Mouse (Mus musculus) brain, adult 2 months (tissue): ENCODE measurements around the gene Dusp1.

ENCODE experiments used
- DNase-seq: peaks from one replicate; pipeline ENCODE4 v3.0.0; 2011; ENCODE audit warnings: low read depth, low spot score

The Dusp1 gene

DNA sequence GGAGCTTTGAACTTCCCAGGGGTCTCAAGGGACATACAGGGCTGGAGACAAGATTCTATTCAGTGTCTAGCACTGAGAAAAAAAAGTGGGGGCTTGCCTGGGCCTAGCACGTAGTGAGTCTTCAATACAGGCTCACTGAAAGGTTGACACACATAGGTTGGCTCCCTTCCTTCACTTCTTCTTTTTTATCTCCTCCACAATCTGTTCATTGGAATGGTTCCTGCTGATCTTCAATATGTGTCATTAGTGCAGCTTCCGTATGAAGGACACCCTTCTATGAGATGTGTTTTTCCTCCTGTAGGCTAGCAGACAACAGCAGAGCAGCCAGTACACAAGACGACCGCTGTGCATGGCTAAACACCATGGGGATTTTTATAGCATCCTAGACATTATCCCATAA, 37.1 kb downstream of the Dusp1 start:
- DNase-seq: peak; percentile 67

DNA sequence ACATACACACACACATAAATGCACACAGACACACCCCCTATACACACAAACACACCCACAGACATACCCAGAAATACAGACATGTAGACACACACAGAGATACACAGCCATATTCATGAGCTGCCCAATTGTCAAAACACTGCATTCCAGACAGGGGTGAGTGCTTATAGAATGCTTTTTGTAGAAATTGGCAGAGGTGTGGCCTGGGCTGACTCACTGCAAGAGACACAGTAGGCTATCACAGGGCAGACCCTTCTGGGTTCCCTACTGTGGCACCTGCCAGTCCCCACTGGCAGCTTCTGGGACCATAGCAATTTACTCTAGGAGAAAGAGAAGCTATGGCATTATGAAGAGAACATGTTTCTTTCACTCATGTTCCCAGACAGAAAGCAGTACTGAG, 37.6 kb downstream of the Dusp1 start:
- DNase-seq: no peak

DNA sequence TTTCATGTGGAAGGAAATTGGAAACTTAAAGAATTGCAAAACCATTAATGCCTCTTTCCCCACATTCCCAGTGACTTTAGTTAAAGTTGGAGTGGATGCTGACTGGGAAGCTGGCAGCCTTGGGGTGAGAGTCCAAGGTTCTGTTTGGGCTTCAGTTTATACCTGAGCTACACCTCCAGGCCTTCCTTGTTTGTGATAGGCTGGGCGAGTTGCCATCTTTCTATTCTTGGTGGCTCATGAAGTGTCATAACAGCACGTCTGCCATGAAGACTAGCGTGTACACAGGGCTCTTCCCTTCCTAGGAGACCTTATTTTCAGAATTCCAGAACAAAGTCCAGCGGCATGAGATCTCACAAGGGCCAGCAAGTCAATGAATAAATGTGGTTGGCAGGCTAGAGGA, 39.2 kb downstream of the Dusp1 start:
- DNase-seq: no peak

DNA sequence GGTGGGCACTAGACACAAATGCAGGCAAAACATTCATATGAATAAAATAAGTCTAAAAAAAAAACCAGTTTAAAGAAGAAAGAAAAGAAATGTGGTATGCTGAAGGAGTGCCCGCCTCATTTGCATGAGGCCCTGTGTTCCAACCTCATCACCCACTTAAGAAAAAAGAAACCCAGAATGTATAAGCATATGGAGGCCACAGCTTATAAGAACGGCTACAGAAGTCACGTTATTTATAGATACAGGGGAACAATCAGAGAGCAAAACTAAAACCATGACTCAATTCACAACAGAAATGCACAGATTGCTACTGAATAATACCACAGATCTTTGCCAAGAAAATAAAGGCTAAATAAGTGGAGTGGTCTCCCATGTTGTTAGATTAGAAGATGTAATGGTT, 43.6 kb downstream of the Dusp1 start:
- DNase-seq: no peak

DNA sequence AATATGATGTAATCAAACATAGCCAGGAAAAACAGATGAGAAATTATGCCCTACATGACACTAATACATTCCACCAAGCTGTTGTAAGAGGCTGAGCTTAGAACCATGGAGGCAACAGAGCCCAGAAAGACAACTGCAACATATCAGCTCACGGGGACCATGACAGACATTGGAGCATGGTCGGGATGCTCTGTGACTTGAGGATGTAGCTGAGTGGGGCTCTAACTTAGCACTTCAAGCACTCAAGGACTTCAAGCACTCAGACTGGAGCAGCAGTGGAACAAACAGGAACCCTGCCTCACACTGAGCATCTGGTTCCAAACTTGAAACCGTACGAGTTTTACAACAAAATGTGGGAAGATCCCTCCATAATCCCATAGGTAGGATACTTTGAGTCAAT, 46.3 kb downstream of the Dusp1 start:
- DNase-seq: no peak

DNA sequence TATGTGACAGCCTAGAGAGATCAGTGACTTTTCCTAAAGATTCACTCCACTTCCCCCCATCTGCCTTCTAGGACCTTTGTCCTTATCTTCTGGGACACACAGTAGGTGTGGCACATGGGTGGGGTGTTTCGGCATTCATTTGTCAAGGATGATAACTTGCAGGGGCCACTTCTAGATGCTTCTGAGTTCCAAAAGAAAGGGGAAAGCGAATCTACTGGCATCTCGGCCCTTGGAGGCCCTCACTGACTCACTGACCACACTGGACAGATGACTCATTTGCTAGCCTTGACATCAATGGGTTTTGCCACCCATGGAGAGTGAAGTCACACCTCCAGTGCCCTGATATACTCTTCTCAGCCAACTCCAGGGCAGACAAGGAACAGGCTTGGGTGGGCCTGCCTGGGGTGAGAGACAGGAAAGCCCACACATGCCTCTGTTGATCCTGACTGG, 47.3 kb downstream of the Dusp1 start:
- no peak for DNase-seq

DNA sequence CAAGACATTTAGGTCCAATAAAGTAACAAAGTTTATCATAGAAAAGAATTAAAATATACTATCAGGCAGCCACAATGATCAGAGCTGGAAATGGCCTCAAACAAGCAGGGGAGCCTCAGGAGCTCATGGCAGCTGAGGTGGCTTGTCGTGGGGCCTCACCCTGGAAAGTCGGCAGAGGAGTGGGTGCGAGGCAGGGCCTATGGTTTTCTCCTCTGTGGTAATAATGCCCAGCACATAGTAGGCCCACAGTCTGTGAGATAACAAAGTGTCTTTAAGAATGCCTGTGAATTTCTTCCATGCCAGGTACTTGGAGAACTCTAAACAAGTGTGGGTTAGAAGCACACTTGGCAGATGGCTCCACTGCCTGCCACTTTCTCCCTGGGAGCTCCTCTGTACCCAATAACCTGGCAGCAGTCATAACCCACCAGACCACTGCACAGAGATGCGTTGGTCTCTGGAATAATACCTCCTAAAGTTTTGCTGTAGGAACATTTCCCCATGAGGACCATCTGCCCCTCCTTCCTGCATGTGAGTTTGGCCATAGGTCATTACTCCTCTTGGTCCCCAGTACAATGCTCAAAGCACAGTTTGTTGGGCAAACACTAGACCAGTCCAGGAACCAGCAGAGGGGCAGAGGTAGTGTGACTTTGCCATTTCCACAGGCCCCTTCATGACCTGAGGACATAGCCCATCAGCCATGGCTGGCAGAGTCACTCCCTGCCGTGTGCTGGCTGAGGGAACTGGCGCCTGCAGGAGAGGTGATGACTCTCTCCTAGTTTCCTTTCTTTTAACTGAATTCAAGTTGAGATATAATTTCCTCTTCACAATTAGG, 48.3 kb downstream of the Dusp1 start:
- DNase-seq: no peak

DNA sequence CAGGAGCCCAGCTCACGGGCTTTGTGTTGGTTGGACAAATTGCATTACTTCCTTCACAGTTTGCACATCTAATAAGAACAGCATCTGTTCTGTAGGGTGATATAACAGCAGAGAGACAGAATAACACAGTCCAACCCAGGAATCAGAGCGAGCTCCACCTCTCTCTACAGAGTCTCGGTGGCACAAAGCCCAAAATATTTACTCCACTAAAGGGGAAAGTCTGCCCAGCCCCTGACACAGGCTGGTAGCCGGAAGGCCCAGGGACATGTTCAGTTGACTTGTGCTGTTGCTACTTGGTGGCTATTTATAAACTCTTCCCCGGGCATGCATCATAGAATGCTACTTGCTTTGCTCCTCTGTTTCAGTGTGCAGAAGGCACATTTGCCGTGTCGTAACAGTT, 49.0 kb downstream of the Dusp1 start:
- peak; percentile 50 for DNase-seq

DNA sequence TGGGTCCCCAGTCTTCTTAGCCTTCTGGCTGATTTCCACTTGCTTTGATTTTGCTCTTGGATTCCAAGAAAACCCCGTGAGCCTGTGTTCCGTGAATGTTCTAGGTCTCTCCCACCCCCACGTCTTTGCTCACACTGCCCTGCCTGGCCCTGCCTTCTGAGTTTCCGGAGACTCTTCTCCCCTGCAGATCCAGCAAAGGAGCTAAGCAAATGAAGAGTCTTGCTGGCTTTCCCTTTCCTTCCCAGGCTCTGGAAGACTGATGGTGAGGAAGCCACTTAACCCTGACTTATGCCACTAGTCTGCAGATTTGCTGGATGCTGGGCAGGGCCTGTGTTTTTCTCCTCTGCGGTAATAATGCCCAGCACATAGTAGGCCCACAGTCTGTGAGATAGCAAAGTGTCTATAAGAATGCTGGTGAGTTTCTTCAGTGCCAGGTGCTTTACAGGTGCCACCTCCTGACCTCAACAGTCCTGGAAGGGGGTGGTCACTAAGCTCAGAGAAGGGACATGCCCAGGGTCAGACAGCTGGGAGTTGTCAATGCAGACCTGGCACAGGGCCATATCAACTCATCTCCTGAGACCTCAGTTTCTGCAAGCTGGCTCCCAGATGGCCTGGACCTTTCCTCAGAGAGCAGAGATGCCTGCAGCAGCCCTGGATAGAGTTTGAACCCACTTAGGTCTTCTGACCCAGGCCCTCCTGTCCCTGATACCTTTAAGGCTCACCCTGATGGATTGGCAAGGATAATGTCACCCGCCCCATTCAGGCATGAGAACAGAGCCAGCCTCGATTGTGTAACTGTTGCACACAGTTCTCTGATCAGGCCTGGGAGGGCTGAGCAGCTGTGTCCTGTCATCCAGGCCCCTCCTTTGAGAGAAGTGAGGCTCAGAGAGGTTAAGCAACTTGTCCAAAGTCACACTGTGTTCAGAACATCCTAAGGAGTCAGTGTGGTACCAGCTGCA, 49.8 kb downstream of the Dusp1 start:
- no peak for DNase-seq

DNA sequence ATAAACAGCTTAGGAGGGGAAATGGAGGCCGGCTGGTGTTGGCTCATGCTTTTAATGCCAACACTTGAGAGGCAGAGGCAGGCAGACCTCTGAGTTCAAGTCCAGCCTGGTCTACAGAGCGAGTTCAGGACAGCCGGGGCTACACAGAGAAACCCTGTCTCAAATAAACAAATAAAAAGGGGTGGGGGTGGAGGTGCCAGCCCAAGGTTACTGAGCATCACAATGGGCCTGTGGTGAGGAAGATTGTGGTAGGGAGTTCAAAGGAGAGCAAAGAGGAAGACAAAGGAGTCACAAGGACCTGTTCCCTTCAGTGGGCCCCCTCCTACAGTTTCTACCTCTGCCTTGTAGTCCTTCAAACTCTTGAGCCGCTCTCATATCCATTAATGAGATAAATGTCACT, 50.7 kb downstream of the Dusp1 start:
- no peak for DNase-seq

DNA sequence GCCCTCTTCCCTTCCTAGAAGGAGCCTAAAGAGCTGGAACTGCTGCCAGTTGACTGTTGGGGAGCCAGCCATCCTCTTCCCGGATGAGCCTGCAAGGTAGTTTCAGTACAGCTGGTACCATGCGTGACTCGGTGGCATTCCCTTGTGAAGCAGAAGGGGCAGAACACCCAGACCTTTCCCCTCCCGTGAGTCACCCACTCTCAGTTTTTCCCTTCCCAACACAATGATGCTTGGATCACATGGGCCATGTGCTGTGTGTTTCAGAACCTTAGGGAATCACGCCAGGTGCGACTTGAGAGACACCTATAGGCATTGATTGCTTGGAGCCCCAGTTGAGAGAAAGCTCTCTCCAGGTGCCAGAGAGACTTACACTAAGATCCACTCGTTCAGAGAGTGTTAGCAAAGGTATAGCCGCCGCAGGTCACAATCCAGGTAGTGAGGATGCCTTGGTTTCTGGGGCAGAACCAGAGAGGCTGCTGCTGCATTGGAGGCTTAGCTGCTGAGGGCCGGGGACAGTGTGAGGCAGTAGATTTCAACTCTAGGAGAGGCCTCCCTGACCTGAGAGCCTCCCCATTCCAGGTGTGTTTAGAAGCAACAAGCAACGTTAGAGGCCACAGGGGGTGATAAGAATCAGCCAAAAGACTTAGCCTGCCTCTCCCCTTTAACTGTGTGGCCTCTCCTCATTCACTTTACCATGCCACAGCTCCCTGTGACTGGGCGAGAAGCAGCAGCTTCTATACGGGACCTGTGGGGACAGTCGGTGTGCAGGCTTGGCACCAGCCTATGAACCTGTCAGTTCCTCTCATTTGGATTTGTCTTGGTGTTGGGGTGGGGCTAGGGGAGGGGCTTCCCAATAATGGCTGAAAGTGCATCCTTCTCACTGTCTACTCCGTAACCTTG, 51.5 kb downstream of the Dusp1 start:
- no peak for DNase-seq

DNA sequence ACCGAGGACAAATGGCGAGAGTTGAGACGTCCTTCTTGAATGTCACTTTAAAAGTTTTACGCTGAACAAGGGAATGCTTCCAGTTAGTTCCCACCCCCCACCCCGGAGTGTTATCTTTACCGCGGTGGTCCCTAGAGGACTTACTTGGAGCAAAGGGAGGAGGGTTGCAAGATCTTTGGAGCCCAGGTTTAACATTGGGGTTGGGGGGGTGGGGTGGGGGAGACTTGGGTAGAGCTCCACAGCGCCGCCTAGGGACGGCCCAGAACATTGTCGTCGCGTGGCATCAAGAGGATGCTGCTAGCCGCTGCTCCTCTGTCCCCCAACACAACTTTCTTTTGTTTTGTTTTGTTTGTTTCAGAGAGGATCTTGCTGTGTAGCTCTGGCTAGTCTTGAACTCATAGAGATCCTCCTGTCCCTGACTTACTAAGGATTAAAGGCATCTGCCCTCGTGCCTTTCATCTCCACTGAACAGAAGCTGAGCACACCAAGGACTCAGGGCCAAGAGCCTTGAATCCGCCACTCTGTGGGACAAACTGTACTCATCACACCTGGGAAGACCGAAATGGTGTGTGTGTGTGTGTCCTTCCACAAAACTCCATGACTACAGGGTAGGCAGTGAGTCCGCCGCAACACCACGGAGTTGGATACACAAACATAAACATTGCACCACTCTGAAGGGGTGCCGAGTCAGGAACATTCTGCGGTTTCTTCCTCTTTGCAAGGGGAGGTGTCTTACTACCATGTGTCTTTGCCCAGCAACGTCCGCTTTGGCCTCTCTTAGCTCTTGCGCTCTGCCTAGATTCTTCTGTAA, 52.8 kb downstream of the Dusp1 start:
- peak; percentile 89 for DNase-seq

DNA sequence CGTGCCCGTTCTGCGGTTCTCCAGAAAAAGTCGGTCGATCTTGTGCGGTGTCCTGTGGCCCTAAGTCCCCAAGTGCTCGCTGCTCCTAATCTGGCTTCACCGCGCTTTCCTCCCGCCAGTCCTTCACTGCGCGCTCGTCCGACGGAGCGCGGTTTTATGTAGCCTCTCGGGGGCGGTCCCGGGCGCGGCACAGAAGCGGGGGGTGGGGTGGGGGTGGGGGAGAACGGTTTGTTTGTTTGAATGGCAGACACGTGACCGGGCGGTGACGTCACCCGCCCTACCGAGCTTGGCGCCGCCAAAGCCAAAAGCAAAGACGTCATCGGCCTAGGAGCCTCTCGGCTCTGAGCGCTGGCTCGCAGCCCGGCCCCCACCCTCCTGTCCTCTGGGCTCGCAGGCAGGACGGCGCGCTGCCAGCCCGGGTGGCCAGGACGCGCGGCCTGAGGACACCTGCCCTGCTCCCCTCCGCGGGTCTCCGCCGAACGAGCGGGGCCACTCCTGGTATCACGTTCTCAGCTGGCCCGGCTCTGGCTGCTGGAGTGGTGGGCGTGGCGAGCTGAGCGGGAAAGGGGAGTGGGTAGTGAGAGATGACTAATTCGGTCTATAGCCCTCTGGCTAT, 53.5 kb downstream of the Dusp1 start:
- peak; percentile 99 for DNase-seq

DNA sequence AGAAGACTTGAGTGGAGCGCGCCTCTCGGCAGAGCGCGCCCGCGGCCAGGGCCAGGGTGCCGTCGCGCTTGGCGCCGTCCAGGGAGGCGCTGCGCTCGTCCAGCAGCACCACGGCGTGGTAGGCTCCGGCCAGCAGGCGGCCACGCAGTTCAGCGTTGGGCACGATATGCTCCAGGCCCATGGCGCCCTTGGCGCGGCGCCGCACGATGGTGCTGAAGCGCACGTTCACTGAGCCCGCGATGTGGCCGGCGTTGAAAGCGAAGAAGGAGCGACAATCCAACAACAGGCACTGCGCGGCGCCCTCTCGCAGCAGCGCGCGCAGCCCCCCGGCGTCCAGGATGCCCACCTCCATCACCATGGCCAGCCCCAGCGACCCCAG, 54.0 kb downstream of the Dusp1 start:
- DNase-seq: peak; percentile 93

DNA sequence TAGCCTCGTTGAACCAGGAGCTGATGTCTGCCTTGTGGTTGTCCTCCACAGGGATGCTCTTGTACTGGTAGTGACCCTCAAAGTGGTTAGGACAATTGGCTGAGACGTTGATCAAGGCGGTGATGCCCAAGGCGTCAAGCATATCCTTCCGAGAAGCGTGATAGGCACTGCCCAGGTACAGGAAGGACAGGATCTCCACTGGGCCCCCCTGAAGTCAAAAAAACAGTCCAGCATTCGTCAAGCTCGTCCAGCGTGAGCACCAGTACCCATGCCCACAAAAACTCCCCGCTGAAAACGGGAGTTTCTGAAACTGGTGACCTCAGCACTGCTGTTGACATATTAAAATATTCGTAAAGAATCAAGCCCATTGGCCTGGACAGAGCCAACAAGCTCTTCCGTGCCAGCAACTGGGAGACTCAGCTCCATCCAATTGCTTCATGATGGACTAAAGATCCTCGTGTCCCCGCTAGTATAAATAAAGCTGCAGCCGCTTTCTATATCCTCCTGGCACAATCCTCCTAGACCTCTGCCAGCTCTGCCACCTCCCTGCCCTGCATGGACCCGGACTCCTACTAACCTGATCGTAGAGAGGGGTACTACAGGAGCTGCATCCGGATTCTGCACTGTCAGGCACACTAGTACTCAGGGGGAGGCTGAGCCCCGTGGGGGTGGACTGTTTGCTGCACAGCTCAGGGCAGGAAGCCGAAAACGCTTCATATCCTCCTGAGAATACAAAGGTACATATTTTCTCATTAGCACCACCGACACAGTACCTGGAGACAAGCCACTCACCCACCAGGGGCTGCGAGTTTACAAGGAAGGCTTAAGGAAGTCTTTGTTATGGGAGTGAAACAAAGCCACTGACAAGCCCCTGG, 54.7 kb downstream of the Dusp1 start:
- DNase-seq: peak; percentile 86

DNA sequence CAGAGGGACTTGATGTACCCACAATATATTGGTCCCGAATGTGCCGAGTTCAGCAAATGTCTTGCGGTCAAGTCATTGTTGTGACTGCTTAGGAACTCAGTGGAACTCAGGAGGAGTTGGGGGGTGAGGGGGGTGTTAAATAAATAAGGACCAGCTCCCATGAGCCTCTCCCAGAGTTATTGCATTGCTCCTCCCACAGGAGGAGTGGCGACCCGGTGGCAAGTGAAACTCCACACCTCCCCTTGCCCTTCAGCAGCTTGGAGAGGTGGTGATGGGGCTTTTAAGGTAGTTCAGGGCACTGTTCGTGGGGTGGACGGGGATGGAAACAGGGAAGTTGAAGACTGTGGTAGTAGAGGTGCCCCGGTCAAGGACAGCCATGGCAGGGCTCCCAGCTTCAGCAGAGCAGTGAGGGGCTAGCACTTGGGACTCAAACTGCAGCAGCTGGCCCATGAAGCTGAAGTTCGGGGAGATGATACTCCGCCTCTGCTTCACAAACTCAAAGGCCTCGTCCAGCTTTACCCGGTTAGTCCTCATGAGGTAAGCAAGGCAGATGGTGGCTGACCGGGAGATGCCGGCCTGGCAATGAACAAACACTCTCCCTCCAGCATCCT, 55.8 kb downstream of the Dusp1 start:
- peak; percentile 66 for DNase-seq

DNA sequence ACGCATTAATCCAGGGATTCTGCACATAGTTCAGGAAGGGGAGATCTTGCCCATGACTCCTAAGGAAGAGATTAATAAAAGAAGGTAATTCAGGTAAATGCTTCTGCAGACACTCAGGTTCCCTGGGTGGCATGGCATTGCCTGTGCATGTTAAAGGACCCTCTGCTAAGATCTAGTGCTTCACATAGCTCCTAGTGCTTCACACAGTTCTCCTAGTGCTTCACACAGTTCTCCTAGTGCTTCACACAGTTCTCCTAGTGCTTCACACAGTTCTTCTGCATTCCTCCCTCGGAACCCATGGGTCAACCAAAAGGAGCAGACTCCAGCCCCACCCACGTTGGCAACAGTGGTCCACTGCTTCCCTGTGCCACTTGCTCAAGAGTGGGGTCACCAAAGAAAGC, 56.7 kb downstream of the Dusp1 start:
- no peak for DNase-seq

DNA sequence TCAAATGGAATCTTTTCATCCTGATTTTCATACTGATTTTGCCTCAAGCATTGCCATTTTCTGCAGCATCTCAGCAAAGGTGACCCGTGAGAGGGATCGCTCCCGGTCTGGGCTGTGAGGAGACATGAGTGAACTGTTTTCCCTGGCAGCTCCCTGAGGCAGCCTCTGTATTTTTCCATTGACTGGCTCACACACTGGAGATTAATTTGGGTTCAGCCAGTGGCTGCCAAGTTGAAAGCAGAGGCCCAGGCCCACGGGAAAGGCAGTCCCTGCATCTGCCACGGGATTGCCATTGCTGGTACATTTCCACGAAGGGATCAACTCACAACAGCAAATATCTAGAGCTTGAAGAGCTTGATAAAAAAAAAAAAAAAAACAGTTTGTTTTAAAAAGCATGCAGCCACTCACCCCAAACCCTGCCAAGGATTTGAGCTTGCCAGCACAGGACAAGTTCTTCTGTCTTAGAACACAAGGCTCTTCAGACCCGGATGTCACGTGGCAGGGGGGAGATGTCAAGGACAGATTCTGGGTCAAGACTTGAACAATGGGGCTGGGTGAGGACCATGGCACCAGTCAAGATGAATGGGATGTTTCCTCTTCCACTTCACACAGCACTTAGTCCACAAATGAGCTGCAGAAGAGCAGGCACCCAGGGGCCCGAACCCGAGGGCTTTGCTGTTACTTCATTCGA, 57.8 kb downstream of the Dusp1 start:
- peak; percentile 95 for DNase-seq
